Mouse (Mus musculus): ENCODE results near the gene Eef2k. TPM values are rescaled to one million over a fixed set of nuclear protein-coding genes. Genes with fewer than 3 reads are reported as not detected.

The Eef2k gene
- polyA plus RNA-seq, 1 experiment from 2014 or later, result 9.1 TPM

GRCm38 (mm10) chr7:120933110-120933509 is 90.5 kb downstream of the Eef2k start:
- DNase-seq (ENCODE audit: low spot score) (no peak), ATAC-seq (no peak)
- Histone ChIP-seq H3K36me3 (ENCODE audit: control insufficient read depth, insufficient read depth, low read length) (peaks cover 91% of the 10 kb centered on the region), H3K9me3 (replicated peaks; ENCODE audit: control insufficient read depth, low read length) (no peaks in the 10 kb centered on the region), H3K4me2 (ENCODE audit: low read length) (no peak overlapping the region), H3K27ac (ENCODE audit: low read depth, low read length) (no peak overlapping the region), H3K27me3 (replicated peaks; ENCODE audit: control insufficient read depth, insufficient read depth, low read length) (no peaks in the 10 kb centered on the region), H3K4me3 (ENCODE audit: low read depth, low read length) (no peak overlapping the region), H3K9ac (ENCODE audit: low read length) (no peak overlapping the region), H3K4me1 (ENCODE audit: control insufficient read depth, insufficient read depth, low read length) (no peaks in the 10 kb centered on the region)
- 92% methylated on average over 7 of the region's 7 CpGs for WGBS

DNA sequence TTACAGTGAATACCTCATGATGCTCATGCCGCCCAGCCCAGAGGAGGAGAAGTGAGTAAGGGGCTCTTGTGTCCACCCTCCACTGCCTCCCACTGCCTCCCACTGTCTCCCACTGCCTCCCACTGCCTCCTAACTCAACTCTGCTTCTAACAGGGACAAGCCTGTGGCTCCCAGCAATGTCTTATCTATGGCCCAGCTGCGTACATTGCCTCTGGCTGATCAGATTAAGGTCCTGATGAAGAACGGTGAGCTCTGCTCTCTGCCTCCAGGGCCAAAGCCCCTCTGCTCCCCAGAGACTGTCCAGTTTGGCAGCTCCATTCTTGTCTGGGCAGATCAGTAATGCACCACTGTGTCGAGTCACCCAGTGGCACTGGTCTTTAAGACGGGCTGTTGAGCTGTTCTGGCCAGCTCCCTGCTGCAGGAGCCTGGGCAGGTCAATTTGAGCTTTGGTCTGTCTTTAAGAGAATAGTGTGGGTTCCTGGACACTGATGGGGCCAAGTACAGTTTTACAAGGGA is 91.1 kb downstream of the Eef2k start:
- Histone ChIP-seq H3K4me1 (ENCODE audit: control insufficient read depth, insufficient read depth, low read length) (no peaks in the 10 kb centered on the region), H3K4me3 (ENCODE audit: low read depth, low read length) (no peak overlapping the region), H3K36me3 (ENCODE audit: control insufficient read depth, insufficient read depth, low read length) (peaks cover 91% of the 10 kb centered on the region), H3K27ac (ENCODE audit: low read depth, low read length) (no peak overlapping the region), H3K9ac (ENCODE audit: low read length) (no peak overlapping the region), H3K27me3 (replicated peaks; ENCODE audit: control insufficient read depth, insufficient read depth, low read length) (no peaks in the 10 kb centered on the region), H3K9me3 (replicated peaks; ENCODE audit: control insufficient read depth, low read length) (no peaks in the 10 kb centered on the region), H3K4me2 (ENCODE audit: low read length) (no peak overlapping the region)
- 81% methylated on average over 5 of the region's 5 CpGs for WGBS
- DNase-seq (ENCODE audit: low spot score) (no peak), ATAC-seq (no peak)

- no peaks in the 10 kb centered on the region for H3K9me3 ChIP-seq (replicated peaks; ENCODE audit: control insufficient read depth, low read length)
- H3K4me2 ChIP-seq (ENCODE audit: low read length), result no peak overlapping the region
- H3K36me3 ChIP-seq (ENCODE audit: control insufficient read depth, insufficient read depth, low read length), result peaks cover 91% of the 10 kb centered on the region
- ATAC-seq, result peak; percentile 68; the same call in 1 of the 2 replicates
- no peak overlapping the region for H3K4me3 ChIP-seq (ENCODE audit: low read depth, low read length)
- WGBS, result 29% methylated on average over 5 of the region's 5 CpGs
- no peak overlapping the region for H3K27ac ChIP-seq (ENCODE audit: low read depth, low read length)
- no peaks in the 10 kb centered on the region for H3K27me3 ChIP-seq (replicated peaks; ENCODE audit: control insufficient read depth, insufficient read depth, low read length)
- no peaks in the 10 kb centered on the region for H3K4me1 ChIP-seq (ENCODE audit: control insufficient read depth, insufficient read depth, low read length)
- no peak overlapping the region for H3K9ac ChIP-seq (ENCODE audit: low read length)
- DNase-seq (ENCODE audit: low spot score), result peak; percentile 77
These were observed 92.1 kb downstream of the Eef2k start for GRCm38 (mm10) chr7:120934716-120935115.

DNA sequence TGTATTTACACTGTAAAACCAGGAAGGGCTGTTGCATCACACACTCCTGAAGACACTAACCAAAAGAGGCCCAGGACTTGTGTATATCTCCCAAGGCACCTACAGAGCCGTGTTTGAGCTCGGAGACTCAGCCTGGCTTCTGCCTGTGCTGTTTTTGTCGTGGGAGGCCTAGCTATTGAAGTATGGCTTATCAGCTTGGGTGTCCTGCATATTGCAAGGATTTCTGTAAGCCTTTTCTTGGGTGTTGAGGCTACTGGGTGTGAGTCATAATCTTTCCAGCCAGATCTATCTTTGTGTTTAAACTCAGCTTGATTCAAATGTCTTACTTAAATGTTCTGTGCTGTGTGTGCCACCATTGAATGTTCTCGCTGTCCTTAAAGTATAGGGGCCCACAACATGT is 93.9 kb downstream of the Eef2k start:
- Histone ChIP-seq H3K27me3 (replicated peaks; ENCODE audit: control insufficient read depth, insufficient read depth, low read length) (no peaks in the 10 kb centered on the region), H3K4me1 (ENCODE audit: control insufficient read depth, insufficient read depth, low read length) (no peaks in the 10 kb centered on the region), H3K36me3 (ENCODE audit: control insufficient read depth, insufficient read depth, low read length) (peaks cover 93% of the 10 kb centered on the region), H3K4me2 (ENCODE audit: low read length) (no peak overlapping the region), H3K9me3 (replicated peaks; ENCODE audit: control insufficient read depth, low read length) (no peaks in the 10 kb centered on the region), H3K27ac (ENCODE audit: low read depth, low read length) (no peak overlapping the region), H3K4me3 (ENCODE audit: low read depth, low read length) (no peak overlapping the region), H3K9ac (ENCODE audit: low read length) (no peak overlapping the region)
- 85% methylated on average over 4 of the region's 4 CpGs for WGBS
- DNase-seq (ENCODE audit: low spot score) (no peak), ATAC-seq (no peak)

GRCm38 (mm10) chr7:120938206-120938605 is 95.6 kb downstream of the Eef2k start:
- H3K27me3 ChIP-seq (replicated peaks; ENCODE audit: control insufficient read depth, insufficient read depth, low read length), result no peaks in the 10 kb centered on the region
- no peaks in the 10 kb centered on the region for H3K4me1 ChIP-seq (ENCODE audit: control insufficient read depth, insufficient read depth, low read length)
- no peak overlapping the region for H3K4me2 ChIP-seq (ENCODE audit: low read length)
- DNase-seq (ENCODE audit: low spot score), result no peak
- ATAC-seq, result no peak
- no peak overlapping the region for H3K4me3 ChIP-seq (ENCODE audit: low read depth, low read length)
- no peaks in the 10 kb centered on the region for H3K9me3 ChIP-seq (replicated peaks; ENCODE audit: control insufficient read depth, low read length)
- H3K9ac ChIP-seq (ENCODE audit: low read length), result no peak overlapping the region
- 88% methylated on average over 9 of the region's 9 CpGs for WGBS
- peaks cover 93% of the 10 kb centered on the region for H3K36me3 ChIP-seq (ENCODE audit: control insufficient read depth, insufficient read depth, low read length)
- H3K27ac ChIP-seq (ENCODE audit: low read depth, low read length), result no peak overlapping the region

- DNase-seq (ENCODE audit: low spot score), result no peak
- no peak for ATAC-seq
These were observed 97.7 kb downstream of the Eef2k start for GRCm38 (mm10) chr7:120940343-120940742.

GRCm38 (mm10) chr7:120941214-120941613 is 98.6 kb downstream of the Eef2k start:
- H3K27me3 ChIP-seq (replicated peaks; ENCODE audit: control insufficient read depth, insufficient read depth, low read length), result no peaks in the 10 kb centered on the region
- no peak overlapping the region for H3K4me3 ChIP-seq (ENCODE audit: low read depth, low read length)
- ATAC-seq (no peak), DNase-seq (ENCODE audit: low spot score) (no peak)
- no peaks in the 10 kb centered on the region for H3K4me1 ChIP-seq (ENCODE audit: control insufficient read depth, insufficient read depth, low read length)
- H3K4me2 ChIP-seq (ENCODE audit: low read length), result no peak overlapping the region
- WGBS, result 97% methylated on average over 6 of the region's 6 CpGs
- H3K9ac ChIP-seq (ENCODE audit: low read length), result no peak overlapping the region
- no peaks in the 10 kb centered on the region for H3K9me3 ChIP-seq (replicated peaks; ENCODE audit: control insufficient read depth, low read length)
- peaks cover 88% of the 10 kb centered on the region for H3K36me3 ChIP-seq (ENCODE audit: control insufficient read depth, insufficient read depth, low read length)
- H3K27ac ChIP-seq (ENCODE audit: low read depth, low read length), result no peak overlapping the region

More at GRCm38 (mm10) chr7:120940343-120940742, 97.7 kb downstream of the Eef2k start:
- Histone ChIP-seq H3K9me3 (replicated peaks; ENCODE audit: control insufficient read depth, low read length) (no peaks in the 10 kb centered on the region), H3K4me1 (ENCODE audit: control insufficient read depth, insufficient read depth, low read length) (no peaks in the 10 kb centered on the region), H3K4me2 (ENCODE audit: low read length) (no peak overlapping the region), H3K9ac (ENCODE audit: low read length) (no peak overlapping the region), H3K27ac (ENCODE audit: low read depth, low read length) (no peak overlapping the region), H3K36me3 (ENCODE audit: control insufficient read depth, insufficient read depth, low read length) (peaks cover 88% of the 10 kb centered on the region), H3K4me3 (ENCODE audit: low read depth, low read length) (no peak overlapping the region), H3K27me3 (replicated peaks; ENCODE audit: control insufficient read depth, insufficient read depth, low read length) (no peaks in the 10 kb centered on the region)
- 92% methylated on average over 12 of the region's 12 CpGs for WGBS

GRCm38 (mm10) chr7:120942506-120942905 is 99.9 kb downstream of the Eef2k start:
- H3K4me1 ChIP-seq (ENCODE audit: control insufficient read depth, insufficient read depth, low read length), result no peaks in the 10 kb centered on the region
- H3K4me3 ChIP-seq (ENCODE audit: low read depth, low read length), result no peak overlapping the region
- H3K9me3 ChIP-seq (replicated peaks; ENCODE audit: control insufficient read depth, low read length), result no peaks in the 10 kb centered on the region
- WGBS, result 68% methylated on average over 1 of the region's 1 CpGs
- no peak overlapping the region for H3K27ac ChIP-seq (ENCODE audit: low read depth, low read length)
- no peaks in the 10 kb centered on the region for H3K27me3 ChIP-seq (replicated peaks; ENCODE audit: control insufficient read depth, insufficient read depth, low read length)
- H3K4me2 ChIP-seq (ENCODE audit: low read length), result no peak overlapping the region
- peaks cover 82% of the 10 kb centered on the region for H3K36me3 ChIP-seq (ENCODE audit: control insufficient read depth, insufficient read depth, low read length)
- H3K9ac ChIP-seq (ENCODE audit: low read length), result no peak overlapping the region
- ATAC-seq, result no peak
- no peak for DNase-seq (ENCODE audit: low spot score)

DNA sequence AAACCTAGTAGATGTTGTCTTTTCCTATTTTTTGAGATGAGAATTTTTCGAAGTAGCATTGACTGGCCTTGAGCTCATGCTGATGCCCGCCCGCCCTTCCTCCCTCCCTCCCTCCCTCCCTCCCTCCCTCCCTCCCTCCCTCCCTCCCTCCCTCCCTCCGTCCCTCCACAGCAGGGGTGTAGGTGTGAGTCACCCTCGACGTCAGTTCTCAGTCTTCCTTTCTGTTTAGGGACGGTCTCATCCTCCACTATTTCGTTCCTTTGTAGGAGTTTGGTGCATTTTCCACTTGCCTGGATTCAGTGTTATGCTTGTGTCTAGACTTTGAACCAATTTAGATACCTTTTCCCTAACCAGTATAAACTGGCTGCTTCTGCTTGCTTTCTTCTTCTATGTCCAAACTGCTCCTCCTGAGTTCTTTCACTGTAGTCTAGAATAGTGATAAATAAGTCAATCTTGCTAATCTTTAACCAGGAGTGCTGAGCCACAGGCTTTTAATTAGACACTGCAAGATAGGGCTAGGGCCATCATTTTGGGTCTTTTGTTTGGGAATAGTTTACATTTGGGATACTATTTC is 101.4 kb downstream of the Eef2k start:
- Histone ChIP-seq H3K9ac (ENCODE audit: low read length) (no peak overlapping the region), H3K27me3 (replicated peaks; ENCODE audit: control insufficient read depth, insufficient read depth, low read length) (no peaks in the 10 kb centered on the region), H3K4me1 (ENCODE audit: control insufficient read depth, insufficient read depth, low read length) (no peaks in the 10 kb centered on the region), H3K4me2 (ENCODE audit: low read length) (no peak overlapping the region), H3K9me3 (replicated peaks; ENCODE audit: control insufficient read depth, low read length) (no peaks in the 10 kb centered on the region), H3K36me3 (ENCODE audit: control insufficient read depth, insufficient read depth, low read length) (peaks cover 77% of the 10 kb centered on the region), H3K4me3 (ENCODE audit: low read depth, low read length) (no peak overlapping the region), H3K27ac (ENCODE audit: low read depth, low read length) (no peak overlapping the region)
- no peak for ATAC-seq
- no peak for DNase-seq (ENCODE audit: low spot score)
- WGBS, result 76% methylated on average over 7 of the region's 8 CpGs
